Mouse (Mus musculus) kidney, adult 11 months (tissue): ENCODE measurements around the gene Prkag2.

ENCODE experiments used
- DNase-seq: peaks from one replicate; pipeline ENCODE4 v3.0.0; 2022

The Prkag2 gene

GRCm38 (mm10) chr5:24990460-24990859 lies 110.0 kb downstream of the Prkag2 start:
- no peak for DNase-seq

GRCm38 (mm10) chr5:24989683-24990082 lies 110.8 kb downstream of the Prkag2 start:
- DNase-seq: no peak

GRCm38 (mm10) chr5:24986956-24987355 lies 113.5 kb downstream of the Prkag2 start:
- DNase-seq: no peak

GRCm38 (mm10) chr5:24986204-24986940 lies 114.1 kb downstream of the Prkag2 start:
- no peak for DNase-seq

- no peak for DNase-seq
These were observed 114.8 kb downstream of the Prkag2 start for GRCm38 (mm10) chr5:24985434-24986176.

GRCm38 (mm10) chr5:24984157-24984556 lies 116.3 kb downstream of the Prkag2 start:
- no peak for DNase-seq

- no peak for DNase-seq
These were observed 116.9 kb downstream of the Prkag2 start for GRCm38 (mm10) chr5:24983539-24983938.

- peak; percentile 29 for DNase-seq
These were observed 118.2 kb downstream of the Prkag2 start for GRCm38 (mm10) chr5:24982258-24982657.

GRCm38 (mm10) chr5:24981765-24982164 lies 118.7 kb downstream of the Prkag2 start:
- peak; percentile 30 for DNase-seq

- no peak for DNase-seq
These were observed 120.5 kb downstream of the Prkag2 start for GRCm38 (mm10) chr5:24979968-24980345.

GRCm38 (mm10) chr5:24979312-24979967 lies 121.0 kb downstream of the Prkag2 start:
- DNase-seq: no peak

- no peak for DNase-seq
These were observed 123.5 kb downstream of the Prkag2 start for GRCm38 (mm10) chr5:24976907-24977306.

- DNase-seq: peak; percentile 33
These were observed 124.2 kb downstream of the Prkag2 start for GRCm38 (mm10) chr5:24976236-24976635.

- no peak for DNase-seq
These were observed 125.3 kb downstream of the Prkag2 start for GRCm38 (mm10) chr5:24975100-24975499.

- DNase-seq: no peak
These were observed 126.7 kb downstream of the Prkag2 start for GRCm38 (mm10) chr5:24973672-24974225.

- DNase-seq: peak; percentile 67
These were observed 127.2 kb downstream of the Prkag2 start for GRCm38 (mm10) chr5:24973228-24973627.

GRCm38 (mm10) chr5:24970552-24971275 lies 129.7 kb downstream of the Prkag2 start:
- DNase-seq: no peak

- DNase-seq: peak; percentile 36
These were observed 131.1 kb downstream of the Prkag2 start for GRCm38 (mm10) chr5:24969241-24969880.

GRCm38 (mm10) chr5:24968792-24969191 lies 131.7 kb downstream of the Prkag2 start:
- DNase-seq: no peak

- no peak for DNase-seq
These were observed 132.4 kb downstream of the Prkag2 start for GRCm38 (mm10) chr5:24967898-24968535.

GRCm38 (mm10) chr5:24963776-24964175 lies 136.7 kb downstream of the Prkag2 start:
- DNase-seq: peak; percentile 72

- peak; percentile 64 for DNase-seq
These were observed 139.7 kb downstream of the Prkag2 start for GRCm38 (mm10) chr5:24960791-24961190.
